Mouse (Mus musculus) embryo, embryonic 10.5 days (tissue): ENCODE measurements around the gene Gpsm1.

Source experiments
- DNase-seq: peaks from one replicate; pipeline ENCODE4 v3.0.0-alpha.2; 2015; ENCODE audit warnings: low spot score

Gene Gpsm1

DNA sequence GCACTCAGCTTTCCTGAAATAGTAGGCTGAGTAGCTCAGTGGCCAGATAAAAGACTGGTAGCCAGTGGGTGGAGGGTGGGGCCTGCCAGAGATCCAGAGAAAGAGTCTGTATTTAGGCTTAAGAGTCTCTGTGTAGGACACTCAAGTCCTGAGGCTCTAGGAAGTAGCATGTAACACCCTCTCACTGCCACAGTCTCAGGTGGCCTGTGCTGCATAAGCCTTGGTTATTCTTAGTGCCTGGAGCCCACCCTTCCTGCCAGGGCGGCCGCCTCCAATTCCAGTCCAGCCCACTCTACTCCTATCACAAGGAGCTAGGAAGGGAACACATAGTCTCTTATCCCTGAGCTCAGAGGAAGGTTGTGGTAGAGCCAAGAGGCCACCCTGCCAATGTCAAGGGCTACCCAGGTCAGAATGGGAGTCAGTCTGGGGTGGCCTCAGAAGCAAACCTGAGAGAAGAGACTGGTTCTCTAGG, 26.2 kb downstream of the Gpsm1 start:
- no peak for DNase-seq

DNA sequence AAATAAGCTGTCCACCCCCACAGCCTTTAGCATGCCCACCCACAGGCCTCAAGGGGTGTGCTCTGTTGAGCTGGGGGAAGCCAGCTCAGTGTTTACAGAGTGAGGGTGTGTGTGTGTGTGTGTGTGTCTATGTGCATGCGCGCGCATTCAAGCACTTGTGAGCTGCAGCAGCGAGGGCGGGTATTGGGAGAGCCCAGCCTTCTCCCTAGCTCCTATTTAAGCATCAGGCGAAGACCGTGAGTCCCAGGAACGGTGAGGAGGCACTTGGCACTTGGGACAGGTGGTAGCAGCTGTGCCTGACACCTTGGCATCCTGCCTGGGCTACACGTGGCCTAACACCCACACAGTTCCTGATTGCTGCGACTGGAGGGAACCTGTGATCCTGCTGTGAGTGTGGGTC, 26.7 kb downstream of the Gpsm1 start:
- DNase-seq, result no peak

DNA sequence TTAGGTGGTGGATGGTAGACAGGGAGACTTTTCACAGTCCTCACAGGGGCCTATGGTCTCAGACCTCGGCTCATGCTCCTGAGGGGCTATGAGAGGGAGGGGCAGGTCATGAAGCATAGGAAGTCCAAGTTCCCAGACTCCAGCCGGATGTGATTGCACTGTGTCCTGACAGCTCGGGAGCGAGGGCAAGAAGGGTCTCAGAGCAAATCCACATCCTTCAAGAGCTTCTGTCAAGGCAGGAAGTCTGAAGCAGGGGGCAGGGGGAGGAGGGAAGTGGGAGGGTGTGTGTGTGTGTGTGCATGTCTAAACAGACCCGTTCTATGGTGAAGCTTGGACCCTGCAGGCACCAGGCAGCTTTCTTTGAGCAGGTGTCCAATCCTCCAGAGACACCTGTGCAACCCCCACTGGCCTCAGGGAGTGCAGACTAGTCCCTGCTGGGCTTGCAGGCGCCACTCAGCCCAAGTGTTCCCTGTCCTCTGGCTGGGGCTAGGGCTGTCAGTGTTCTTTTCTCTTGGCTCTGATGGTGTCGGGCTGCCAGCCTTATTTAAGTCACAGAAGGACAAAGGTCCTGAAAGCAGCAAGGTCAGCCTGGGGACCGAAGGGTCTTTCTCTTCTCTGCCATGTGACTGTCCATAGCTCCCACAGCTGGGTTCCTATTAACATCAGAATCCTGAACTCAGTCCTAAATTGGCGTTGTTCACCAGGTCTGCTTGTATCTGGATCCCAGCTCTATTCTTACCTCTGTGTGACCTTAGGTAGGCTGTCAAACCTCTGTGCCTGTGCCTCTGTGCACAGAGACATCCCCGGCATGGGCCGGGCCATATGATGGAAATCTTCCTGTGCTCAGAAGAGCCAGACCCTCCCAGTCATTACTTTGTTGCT, 27.5 kb downstream of the Gpsm1 start:
- DNase-seq, result peak; percentile 15

DNA sequence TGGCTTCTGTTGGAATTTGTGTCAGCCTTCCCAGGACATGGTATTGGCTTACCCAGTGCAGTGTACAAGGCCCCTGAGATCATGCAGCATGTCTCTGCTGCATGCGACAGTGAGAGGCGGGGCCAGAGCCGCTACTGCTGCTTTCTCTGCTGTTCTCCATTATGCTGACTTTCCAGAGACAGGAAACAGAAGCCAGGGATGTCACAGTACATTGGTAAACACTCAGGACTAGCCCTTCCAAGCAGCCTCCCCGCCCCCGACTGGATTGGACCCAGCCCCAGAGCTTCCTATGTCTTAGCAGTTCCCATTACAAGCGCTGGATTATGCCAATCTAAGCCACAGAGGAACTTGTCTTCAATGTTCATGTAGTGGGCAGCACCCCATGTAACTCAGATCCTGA, 32.9 kb downstream of the Gpsm1 start:
- DNase-seq, result peak; percentile 14

DNA sequence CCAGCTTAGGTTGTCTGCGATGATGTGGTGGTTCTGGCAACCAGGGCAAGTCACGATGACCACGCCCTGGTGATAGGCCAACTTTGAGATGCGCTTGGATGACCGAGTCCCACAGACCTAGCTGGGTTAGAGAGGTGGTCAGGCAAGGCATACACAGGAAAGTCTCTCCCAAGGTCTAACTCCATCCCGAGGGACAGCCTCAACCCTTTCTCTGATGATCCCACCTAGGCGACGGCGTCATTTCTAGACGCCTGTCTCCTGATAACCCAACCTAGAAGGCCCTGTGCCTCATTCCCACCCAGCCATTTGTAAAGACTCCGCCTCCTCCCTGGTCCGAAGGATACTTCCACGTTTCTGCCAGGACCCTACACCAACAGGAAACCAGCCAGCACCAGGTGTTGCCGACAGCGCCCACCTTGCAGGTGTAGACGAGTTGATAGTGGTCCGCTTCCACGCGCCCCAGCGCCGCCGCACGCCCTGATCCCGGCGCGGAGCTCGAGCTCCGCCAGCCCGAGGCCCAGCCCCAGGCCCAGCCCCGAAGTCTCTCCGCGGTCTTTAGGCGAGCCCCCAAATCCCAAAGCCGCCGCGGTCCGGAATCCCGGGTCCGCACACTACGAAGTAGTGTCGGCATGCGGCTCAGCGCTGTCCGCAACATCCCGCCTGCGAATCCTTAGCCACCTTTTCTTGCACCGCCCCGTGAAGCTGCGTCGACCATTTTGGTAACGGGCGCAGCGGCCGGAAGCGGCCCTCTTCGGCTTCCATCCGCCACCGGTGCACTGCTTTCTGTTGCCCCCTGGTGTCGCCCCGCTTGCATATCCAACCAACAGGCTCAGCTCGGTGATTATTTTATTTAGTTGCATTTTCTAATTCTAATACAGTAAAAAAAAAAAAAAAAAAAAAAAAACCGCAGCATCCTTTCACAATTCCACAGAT, 36.3 kb downstream of the Gpsm1 start, which contains the start of gene Dnlz:
TSS of gene Dnlz (minus strand) at position 753 of the 933 bp plus-strand sequence.
- DNase-seq, result peak; percentile 94

DNA sequence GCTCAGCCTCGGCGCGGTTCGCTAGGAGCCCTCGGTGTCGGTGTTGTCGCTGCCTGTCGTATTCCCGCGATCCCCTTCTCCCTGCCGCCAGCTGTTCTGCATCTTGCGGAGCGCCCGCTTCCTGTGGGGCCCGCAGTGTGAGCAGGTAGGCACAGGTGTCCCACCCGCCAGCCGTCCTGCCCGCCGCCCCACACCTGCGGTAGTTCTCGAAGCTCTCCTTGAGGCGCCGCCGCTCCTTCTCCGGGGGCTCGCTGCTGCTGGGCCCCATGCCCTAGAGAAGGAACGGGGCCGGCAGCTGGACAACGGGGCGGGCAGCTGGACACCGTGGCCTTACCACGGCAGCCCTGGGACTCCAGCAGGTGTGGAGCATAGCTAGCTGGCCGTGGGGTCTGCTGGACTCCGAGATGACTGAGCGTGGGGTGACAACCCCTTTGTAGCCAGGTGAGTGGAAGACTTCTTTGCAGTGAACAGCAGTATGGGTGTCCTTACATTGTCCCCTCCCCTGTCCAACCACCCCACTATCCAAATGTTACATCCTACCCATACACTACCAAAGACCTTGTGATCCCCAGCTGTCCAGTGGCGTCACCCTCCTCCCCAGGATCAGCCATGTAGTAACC, 37.1 kb downstream of the Gpsm1 start:
- DNase-seq, result no peak

DNA sequence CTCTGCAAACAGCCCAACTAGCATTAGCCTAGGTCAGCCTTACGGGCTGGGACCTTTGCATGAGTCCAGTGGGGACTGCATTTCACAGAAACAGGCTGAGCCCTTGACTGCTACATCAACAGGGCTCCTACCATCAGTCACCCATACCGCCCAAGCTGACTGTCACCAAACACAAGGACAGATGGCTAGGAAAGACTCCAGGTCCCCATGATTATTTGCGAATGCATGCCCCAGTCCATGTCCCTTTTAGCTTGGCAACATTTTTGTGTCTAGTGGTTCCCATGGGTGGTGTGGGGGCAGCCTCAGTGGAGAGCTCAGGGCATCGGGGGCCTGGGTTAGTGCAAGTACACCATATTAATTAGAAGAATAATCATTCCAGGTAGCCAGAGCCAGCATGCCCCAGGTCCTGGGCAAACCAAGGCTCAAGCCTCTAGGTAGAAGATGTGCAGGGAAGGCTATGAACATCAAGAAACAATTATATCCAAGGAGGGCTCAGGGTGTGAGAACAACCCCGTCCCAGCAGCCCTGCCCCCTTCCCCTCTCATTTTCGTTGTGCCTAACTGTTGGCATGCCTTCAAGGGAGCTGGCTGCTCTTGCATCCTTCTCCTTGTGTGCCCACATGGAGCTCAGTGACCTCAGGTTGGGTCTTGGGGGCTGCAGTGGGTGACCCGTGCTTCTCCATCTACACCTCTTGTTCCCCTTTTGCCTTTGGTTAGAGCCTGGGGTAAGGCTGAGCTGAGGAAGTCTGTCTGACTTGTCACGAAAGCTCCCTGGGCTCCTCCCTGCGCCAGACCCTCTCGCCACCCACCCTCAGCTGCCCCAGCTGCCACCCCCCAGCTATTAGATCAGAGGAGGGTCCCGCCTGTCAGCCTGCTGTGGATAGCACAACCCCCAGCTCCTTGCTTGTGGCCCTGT, 38.0 kb downstream of the Gpsm1 start:
- DNase-seq, result no peak

DNA sequence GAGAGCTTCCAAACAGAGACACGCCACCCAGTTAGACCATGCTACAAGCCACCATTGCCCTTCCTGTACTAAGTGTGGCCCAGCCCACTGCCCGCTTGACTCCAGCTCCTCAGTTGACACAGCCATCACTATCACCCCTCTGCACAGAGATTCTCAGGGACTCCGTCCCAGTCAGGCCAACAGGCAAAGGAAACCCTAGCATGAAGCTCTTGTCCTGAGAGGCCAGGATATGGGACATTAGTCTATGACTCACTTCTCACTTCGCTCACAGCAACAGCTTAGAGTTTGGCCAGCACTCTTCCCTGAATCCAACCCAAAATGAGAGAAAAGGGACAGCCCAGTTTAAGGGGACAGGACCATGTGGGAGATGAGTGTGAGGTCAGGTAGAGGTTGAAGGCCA, 39.1 kb downstream of the Gpsm1 start:
- DNase-seq, result no peak

DNA sequence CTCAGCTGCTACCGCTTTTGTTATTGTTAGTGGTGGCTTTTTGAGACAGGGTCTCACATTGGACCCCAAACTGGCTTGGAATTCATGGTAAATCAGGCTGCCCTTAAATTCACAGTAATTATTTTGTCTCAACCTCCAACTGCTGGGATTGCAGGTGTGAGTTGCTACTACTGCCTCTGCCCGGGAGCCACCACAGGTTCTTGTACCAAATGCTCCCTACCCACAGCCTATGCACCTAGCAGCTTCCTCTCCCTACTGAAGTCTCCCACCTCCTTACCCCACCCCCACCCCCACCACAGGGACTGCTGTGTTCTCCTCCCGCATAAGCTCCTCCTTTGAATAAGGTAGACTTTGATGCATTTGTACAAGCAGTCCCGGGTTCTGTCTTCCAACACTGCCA, 40.9 kb downstream of the Gpsm1 start:
- DNase-seq, result no peak

DNA sequence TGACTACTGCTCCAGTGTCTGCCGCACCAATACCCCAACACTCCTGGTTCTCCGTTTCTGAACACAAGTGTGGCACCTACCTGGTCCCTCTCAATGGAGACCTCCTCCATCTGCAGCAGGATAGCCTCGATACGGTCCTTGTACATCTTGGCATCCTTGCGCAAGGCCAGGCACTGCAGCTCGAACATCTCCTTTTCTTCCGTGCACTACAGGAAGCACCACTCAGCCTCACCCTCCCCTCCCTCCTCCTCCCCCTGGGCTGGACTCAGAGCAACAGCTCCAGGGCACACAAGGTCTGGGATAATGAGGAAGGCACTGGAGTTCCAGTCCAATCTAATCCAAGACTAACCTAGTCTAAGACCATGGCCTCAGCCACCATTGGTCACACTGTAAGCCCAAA, 41.4 kb downstream of the Gpsm1 start:
- no peak for DNase-seq

DNA sequence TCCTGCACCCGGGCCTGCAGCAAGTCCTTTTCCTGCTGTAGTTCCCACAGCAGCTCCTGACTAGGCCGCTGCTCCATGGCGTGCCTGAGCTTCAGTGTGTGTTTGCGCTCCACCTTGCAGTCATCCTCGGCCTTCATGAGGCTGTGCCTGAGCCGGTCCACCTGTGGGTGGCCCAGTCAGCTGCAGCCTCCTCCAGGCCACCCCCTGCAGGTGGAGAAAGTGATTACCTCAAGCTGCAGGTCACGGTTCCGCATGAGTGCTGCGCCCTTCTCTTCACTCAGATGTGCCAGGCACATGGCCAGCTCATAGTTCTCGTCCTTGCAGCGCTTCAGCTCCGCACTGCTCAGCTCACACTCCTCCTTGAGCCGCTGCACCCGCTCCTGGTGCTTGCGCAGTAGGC, 42.2 kb downstream of the Gpsm1 start:
- DNase-seq, result no peak

DNA sequence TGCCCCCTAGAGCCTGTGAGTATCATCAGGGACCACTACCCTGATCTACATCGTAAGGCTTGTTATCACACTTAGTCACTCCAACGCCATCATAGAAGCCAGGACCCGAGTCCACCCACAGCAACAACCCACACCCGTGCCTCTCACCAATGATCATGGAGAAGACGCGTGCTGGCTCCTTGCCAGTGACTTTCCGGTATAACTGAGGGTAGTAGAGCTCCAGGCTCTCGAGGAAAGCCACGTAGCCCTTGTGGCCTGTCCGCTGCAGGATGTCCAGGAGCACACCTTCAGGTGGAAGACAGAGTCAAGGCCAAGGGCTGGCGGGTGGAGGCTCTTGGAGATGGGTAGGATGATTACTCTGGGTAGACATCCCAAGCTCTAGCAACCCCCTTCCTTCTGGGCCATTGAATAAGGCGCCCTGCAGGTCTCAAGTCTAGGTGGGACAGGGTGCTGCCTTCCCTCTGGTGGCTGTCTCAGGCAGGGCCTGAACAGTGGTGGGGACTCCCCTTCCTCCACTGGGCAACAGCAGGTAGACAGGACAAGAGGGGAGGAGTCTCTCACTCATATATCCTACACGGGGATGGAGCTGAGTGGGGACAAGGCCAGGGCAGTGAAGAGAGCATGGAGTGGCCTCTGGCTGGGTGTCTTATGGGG, 43.5 kb downstream of the Gpsm1 start:
- DNase-seq, result no peak

DNA sequence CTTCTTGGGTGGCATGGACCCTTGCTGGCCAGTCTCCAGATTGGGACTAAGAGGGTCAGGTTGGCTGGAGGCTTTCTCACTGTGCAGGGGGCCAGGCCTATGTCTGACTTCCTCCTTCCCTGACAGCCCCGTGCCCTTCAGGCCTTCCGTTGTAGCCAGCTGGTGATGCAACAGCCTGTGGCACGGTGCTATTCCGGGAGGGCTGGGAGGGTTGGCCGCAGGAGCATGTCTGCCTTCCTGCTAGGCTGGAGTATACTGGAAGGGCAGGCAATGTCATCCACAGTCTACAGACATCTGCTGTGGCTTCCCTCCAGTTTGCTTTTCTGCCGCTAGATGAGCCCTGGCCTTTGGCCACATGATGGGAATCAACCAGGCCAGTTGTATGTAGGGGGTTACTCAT, 44.7 kb downstream of the Gpsm1 start:
- DNase-seq, result no peak

DNA sequence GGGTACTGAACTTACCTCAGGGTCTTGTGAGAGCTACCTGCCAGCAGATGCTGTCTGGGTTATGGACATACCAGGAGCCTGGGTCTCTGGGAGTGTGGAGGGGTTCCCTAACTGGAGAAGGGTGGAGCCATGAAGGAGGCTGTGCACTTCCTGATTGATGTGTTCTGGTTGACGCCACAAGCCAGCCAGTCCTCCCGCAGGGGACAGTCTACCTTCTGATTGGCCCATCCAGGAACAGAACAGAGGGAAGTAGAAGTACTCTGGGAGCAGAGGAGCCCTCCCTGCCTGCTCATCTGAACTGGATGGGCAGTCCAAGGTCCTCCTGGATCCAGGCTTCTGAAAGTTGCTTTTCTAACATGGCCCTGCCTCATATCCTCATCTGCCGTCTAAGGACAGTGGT, 45.5 kb downstream of the Gpsm1 start, which contains the start of gene Card9:
TSS of gene Card9 (minus strand) at position 147 of the 400 bp plus-strand sequence.
- no peak for DNase-seq

DNA sequence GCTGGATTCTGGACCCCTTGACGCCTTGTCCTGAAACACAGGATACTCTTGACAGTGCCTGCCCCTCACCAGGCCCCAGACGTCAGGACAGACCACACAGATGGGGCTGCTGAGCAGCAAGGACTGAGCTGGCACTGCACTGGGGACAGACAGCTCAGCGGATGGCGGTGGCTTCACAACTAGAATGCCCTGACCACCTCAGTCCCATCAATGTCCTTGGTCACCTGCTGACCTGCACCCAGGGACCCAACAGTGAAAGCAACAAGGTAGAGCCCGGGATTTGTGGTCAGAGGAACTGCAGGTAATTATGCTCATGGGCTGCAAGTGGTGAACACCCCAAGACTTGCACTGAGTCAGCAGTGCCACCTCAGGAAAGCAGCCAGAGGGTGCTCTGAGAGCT, 47.7 kb downstream of the Gpsm1 start:
- no peak for DNase-seq

DNA sequence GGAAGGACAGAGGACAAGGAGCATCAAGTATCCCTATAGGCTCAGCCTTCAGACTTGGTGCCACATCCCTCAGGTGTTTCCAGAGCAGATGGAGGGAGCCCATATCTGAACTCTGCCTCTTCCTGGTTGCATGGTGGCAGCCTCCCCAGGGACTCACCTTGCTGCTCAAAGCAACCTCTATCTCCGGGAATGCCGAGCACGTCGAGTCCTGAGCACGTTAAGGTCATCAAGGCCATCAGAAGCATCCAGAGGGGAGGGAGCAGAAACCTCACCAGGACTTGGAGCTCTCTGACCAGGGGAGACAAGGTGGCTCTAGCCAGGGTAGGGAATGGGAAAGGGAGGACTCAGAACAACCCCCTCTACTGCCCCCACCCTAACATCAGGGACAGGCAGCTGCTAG, 48.2 kb downstream of the Gpsm1 start:
- DNase-seq, result no peak

DNA sequence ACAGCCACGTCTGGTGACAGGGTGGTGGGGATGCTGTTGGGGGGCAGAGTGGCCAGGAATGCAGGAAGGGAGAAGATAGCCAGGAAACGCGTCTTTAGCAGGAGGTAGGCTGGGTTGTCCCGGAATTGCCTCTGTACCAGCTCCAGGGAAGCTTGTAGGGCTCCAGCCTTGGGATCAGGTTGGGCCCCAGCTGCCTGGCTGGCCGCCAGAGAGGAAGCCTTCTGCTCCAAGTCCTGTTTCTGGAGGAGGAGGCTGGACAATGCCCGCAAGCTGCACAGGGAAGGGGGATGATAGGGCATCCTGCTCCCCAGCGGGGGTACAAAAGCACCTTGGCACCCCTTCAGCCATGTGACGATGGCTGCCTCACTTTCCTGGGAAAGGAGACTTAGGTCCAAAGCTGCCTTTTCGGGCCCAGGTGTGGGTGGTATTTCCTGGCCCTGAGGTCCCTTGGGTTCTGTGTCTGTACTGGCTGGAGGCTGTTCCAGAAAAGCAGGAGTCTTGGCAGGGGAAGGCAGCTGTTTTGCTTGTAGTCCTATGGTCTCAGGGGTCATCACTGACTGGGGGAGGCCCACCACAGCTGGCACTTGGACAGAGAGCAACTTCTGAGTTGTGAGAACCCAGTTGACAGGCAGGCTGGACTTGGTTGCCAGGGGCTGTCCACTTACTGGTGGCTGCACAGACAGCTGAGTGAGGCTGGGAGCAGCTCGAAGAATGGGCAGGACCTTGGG, 49.6 kb downstream of the Gpsm1 start:
- DNase-seq, result no peak

DNA sequence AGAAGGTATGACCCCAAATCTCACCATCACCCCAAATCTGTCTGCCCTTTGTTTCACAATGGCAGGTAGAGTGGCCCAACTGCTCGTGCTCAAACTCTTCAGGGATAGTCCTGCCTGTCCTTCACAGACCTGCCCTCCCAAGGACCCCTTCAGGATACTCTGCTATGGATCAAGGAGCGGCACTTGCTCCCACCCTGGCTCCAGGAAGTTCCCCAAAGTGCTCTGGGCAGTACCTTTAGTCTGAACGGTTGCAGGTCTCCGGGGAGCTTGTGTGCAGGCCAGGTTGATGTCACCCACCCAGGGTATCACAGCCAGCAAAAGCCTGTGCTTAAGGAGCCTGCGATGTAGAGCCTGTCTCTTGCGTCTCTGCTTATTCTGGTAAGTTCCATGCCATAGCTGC, 52.6 kb downstream of the Gpsm1 start:
- DNase-seq, result no peak

DNA sequence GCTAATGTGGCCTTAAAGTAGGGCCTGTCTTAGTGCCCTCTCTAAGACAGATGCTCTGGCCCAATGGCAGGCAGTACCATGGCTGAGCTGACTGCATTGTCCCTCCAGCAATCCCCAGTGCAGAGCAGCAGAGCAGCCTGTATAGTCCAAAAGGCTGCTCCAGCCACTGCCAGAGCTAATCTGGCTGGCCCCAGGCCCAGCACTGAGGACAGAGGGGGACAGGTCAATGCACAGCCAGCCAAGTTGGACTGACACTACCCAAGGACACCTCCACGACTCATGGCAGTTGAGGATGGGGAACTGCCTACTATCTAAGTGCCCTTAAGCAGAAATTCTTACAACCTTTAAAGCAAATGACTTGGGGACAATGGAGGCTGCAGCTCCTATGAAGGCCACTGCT, 53.3 kb downstream of the Gpsm1 start:
- DNase-seq, result no peak

DNA sequence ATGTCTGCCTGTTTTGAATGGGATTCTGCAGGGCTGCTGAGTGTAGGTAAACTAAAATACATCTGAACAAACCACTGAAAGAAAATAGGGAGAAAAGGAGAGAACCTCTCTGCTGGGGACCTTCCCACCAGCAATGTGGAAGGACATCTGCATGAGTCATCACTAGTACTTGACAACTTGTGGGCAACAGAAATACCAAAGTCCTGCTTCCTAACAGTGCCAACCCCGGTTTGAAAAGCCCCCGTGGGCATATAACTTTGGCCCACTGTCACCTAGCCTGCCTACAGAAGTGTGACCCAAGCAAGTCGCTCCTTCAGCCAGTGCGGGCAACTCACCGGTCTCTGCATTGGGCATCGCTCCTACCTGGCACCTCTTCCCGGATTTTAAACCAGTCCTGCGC, 57.1 kb downstream of the Gpsm1 start:
- DNase-seq, result no peak
